In genomic region chr16:97170513-97171081, GRCm38 (mm10) we compare ENCODE assay signal across 8 mouse cellular contexts. TPM values are rescaled to one million over a fixed set of nuclear protein-coding genes. Genes with fewer than 3 reads are reported as not detected.
DNase-seq lines count a peak whose midpoint lies in the region; ATAC-seq and TF ChIP-seq lines count a peak whose summit lies in the region.

TSS of gene Dscam (minus strand) at chr16:97170752.

- H3K36me3 ChIP-seq in kidney, postnatal 0 days (ENCODE audit: insufficient read depth, low read length), result no peaks in the 10 kb centered on the region

- no peaks in the 10 kb centered on the region for H3K9me3 ChIP-seq in kidney, postnatal 0 days (replicated peaks; ENCODE audit: low read length)

- peak within 1 kb of the TSS; percentile 82 for H3K4me2 ChIP-seq in kidney, postnatal 0 days (ENCODE audit: low read length)

- ATAC-seq in kidney, postnatal 0 days (replicated peaks; ENCODE audit: low FRiP score, low read depth), result peak; percentile 41
- peak; percentile 48 for ATAC-seq in common myeloid progenitor, adult 5-6 weeks (replicated peaks; ENCODE audit: low read depth, poor library complexity, severe bottlenecking)

- TF ChIP-seq CTCF in kidney, postnatal 0 days (IDR thresholded peaks at IDR 0.05; ENCODE audit: low read depth), result no peak

- 0 out of 2 replicates have a peak within 1 kb of the TSS, but pooled peaks have one; percentile 18 for H3K9ac ChIP-seq in kidney, postnatal 0 days (ENCODE audit: low read depth, low read length)

- 0% methylated on average over 58 of the region's 60 CpGs for WGBS in kidney, postnatal 0 days

- H3K27me3 ChIP-seq in kidney, postnatal 0 days (ENCODE audit: insufficient read depth, low read length), result peaks cover 40% of the 10 kb centered on the region

- intact Hi-C loops in left cerebral cortex, postnatal 4 days (cut with DNase I), result loop anchor here (10.0 kb wide), 1 partner anchor 104 kb away; no protein-coding TSS in a partner anchor

- 0 out of 2 replicates have a peak, but pooled peaks cover 2% of the 10 kb centered on the region for H3K4me1 ChIP-seq in kidney, postnatal 0 days (replicated peaks; ENCODE audit: insufficient read depth, low read length)

- peak; percentile 3 for DNase-seq in kidney, postnatal 0 days (ENCODE audit: low spot score)
- no peak for DNase-seq in kidney, postnatal 14 days
- DNase-seq in frontal cortex, postnatal 25 days (ENCODE audit: low spot score in 2 of 2), result peak; percentile 44 to 46
- DNase-seq in left cerebral cortex, postnatal 4 days, result peak; percentile 56
- peak; percentile 53 for DNase-seq in retina, postnatal 7 days (ENCODE audit: low read depth, low spot score)
- no peak for DNase-seq in c-Kit-positive CD71-positive TER-119-positive erythroid progenitor cells, embryonic 14.5 days (ENCODE audit: low spot score)
- DNase-seq in kidney, adult 8-10 months, result no peak

- H3K4me3 ChIP-seq in kidney, postnatal 0 days (replicated peaks; ENCODE audit: low read depth, low read length), result peak within 1 kb of the TSS; percentile 38

- H3K27ac ChIP-seq in kidney, postnatal 0 days, result no peak within 1 kb of the TSS

RNA-seq across cellular contexts. Expression of gene Dscam, which starts in this region (rescaled TPM):
- polyA plus RNA-seq in kidney, postnatal 0 days (2015; fragmentation: Nextera tagmentation; extraction: Ambion mirVana), result 0.05 TPM in 2 replicates
- total RNA-seq in common myeloid progenitor, adult 5-6 weeks (2017), result 0.41 TPM in 1 of 2 replicates, not detected in the other
- total RNA-seq in left cerebral cortex, postnatal 4 days (2021), result 10 to 100 TPM; 39.5 to 43.1 TPM

Comparison
In these comparisons a context has a peak if more than half of its experiments do, and no peak if none do; other contexts are left out.
1. RNA of gene Dscam (total RNA-seq): 39.5 to 43.1 TPM in left cerebral cortex, postnatal 4 days; 0.41 TPM in common myeloid progenitor, adult 5-6 weeks; every median in the first group is over 10 times any median in the second.
2. Peak in DNase-seq, ATAC-seq, H3K4me3 ChIP-seq, H3K9ac ChIP-seq and H3K4me2 ChIP-seq in kidney, postnatal 0 days; RNA of the gene not detected or under 1 TPM.
3. Peak in ATAC-seq in common myeloid progenitor, adult 5-6 weeks; RNA of the gene not detected or under 1 TPM.
4. DNase-seq: peak in frontal cortex, postnatal 25 days (2 of 2), left cerebral cortex, postnatal 4 days (single experiment) and retina, postnatal 7 days (single experiment); none in kidney, postnatal 14 days (single experiment), c-Kit-positive CD71-positive TER-119-positive erythroid progenitor cells, embryonic 14.5 days (single experiment) and kidney, adult 8-10 months (0 of 2).